Mouse (Mus musculus) CH12F3 (cell line): Measurements from ENCODE around the gene Mustn1.

ENCODE experiments used
- in situ Hi-C: fragments of 300-500 bp; cut with MboI; formaldehyde crosslinking; loops from 2 replicates; pipeline ENCODE4 v1.14.3; 2020; ENCODE audit warnings: low sequenced_read_pairs

Mustn1 gene

DNA sequence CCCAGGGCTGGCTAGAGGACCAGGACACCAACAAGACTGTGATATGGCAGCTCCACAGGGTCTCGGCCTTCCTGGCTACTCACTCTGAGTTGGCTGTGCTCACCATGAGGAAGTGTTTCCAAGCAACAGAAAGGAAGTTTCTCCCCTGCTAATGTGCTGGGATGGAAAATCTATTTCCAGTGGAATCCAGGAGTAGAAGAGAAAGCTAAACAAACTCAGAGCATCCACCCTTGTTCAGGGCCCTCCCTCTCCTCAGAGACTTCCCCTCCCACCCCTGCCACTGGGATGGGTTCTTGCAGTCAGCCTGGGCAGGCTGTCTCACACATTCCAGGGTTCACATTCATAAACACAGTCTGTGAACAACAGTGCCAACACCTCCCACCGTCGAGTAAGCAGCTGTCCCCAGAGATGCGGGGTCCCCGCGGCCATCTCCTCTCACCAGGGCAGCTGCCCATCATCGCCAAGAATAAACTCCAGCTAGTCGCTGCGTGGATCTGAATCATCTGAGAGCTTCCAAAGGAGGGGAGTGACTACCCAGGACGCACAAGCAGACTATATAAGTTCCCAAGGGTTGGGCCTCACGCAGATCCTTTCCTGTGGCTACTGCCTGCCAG is at the start of gene Mustn1:
Mustn1 (plus strand) TSS at position 243 of the 614 bp plus-strand sequence.
- in situ Hi-C loops = no loop called here

DNA sequence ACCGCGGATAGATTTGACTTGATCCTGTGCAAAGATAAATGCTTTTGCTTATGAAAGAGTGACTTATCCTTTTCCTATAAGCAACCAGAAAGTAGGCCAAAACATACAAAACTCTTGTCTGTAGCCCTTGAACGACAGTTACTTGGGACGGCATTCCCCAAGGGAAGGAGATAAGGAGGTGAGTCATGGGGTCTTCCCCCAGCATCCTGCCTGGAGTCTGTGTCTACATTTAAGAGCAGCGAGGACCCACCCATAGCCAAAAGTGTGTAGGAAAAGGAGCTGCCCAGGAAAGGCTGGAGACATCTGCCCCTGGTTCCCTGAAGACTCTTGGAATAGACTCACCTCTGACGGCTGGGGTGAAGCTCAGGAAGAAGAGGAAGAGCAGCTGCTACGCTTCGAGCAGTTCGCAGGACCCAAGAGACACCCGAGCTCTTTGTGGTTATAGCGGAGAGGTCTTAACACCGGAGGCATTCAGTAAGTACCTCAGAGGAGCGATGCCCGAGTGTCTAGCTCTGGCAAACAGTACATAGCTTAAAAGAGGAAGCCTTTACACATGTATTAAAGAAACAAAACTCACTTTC is 41.5 kb upstream of the Mustn1 start:
- in situ Hi-C loops = no loop called here

DNA sequence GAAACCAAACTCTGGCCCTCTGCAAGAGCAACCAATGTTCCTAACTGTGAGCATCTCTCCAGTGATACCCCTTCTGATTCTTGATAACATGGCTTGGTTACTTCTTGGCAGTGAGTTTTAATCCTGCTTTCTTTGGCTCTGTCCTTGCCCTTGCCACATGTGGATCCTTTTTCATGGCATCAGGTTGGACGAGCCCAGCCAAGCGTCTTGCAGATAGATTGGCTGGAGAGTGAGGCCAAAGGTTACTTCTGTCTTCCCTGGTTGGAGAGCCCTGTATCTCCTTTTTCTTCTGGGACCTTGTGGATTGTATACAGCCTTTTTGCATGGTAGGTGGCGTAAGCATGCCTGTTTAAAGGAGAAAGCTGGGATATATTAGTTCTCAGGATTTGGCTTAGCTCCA is 35.3 kb upstream of the Mustn1 start:
- in situ Hi-C loops = no loop called here

DNA sequence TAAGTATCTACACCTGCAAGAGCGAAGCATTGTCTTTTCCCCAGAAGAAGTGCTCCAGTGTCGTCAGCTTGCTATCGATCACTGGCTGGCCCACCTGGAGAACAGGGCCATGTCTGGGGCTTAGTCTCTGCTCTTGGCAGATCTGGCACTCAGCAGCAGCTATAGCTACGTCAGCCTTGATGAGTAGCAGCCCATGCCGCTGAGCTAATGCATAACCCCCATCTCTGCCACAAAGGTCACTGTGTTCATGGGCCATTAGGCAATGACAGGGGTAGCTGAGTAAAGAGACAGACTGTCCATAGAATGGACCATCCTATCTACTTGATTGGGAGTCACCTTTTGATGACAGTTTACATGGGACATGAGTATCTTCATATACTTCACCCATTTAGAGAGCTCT is 28.5 kb upstream of the Mustn1 start:
- in situ Hi-C loops = loop anchor here (25.0 kb wide), 1 partner anchor 163 kb away; no protein-coding TSS in a partner anchor

DNA sequence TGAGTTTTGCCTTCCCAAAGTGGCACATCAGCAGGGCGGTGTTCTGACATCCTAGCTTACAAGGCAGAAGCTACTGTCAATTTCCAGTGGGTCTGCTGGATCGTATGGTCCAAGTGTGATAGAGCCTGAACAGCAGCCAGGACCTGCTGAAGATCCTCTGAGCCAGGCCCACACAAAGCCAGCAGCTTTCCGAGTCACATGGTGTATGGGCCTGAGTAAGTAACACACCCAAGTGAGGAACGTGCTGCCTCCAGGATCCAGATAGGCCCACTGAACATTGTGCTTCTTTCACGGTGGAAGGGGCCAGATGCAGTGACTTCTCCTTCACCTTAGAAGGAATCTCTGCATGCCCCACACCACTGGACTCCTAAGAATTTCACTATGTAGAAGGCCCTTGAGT is 26.7 kb upstream of the Mustn1 start:
- in situ Hi-C loops = loop anchor here (25.0 kb wide), 1 partner anchor 165 kb away; no protein-coding TSS in a partner anchor

DNA sequence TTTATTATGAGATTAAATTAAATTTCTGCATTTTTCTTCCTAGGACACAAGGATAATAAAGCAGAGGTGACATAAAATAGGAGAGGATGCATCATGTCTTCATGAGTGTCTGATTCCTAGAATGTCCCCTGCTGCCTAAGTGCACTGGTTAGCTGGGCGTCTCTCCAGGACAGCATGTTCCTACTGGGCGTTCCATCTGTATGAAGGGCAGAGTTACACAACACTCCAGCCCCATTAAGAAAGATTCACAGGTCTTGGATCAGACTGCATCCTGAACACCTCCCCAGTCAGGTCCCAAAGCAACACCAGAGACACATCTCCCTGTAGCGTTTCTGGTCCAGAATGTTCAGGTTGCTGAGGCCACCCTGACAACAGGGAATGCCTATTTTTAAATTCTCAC is 23.7 kb upstream of the Mustn1 start:
- in situ Hi-C loops = loop anchor here (25.0 kb wide), 1 partner anchor 168 kb away; no protein-coding TSS in a partner anchor

DNA sequence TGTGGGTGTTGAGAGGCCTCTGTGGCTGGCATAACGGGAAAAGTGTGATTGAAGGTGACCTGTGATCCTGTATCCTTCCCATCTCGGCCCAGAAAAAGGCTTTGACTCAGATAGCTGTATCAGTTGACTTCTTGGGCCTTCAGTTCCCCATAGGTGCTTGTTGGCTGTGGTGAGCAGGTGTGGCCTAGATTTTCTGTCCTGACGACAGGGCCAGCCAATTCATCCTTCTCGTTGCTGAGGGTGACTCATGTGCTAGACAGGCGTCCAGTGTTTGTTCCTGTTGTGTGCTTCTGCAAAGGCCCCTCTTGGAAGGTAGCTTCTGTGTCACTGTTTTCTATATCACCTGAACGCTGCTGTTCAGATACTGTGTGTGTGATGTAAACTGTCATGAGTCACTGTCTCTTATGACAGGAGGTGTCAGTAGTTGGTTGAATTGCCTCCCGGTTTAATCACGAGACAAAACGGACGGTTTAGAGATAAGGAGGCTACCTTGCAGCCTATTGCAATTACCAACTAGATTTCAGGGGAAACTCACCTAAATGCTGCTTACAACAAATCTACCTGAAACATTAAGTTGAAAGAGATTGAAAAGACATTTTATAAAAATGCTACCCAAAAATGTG is 22.0 kb upstream of the Mustn1 start:
- in situ Hi-C loops = loop anchor here (25.0 kb wide), 1 partner anchor 170 kb away; no protein-coding TSS in a partner anchor

DNA sequence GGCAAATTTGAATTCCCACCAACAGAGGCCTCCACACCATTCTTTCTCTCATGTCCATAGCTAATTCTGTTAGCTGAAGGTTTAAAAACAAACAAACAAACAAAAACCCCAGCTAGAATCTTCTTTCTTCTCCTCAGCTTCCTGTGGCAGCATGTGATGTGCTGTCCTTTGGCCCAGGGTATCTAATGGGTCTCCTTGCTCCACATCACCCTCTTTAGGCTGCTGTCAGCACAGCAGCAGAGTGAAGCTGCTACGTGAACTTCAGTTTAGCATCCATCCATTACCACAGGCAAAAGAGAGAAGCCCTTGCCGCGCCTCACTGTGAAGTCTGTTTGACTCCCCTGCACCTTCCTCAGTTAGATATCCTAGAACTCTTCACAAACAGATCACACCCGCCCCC is 21.0 kb upstream of the Mustn1 start:
- in situ Hi-C loops = loop anchor here (25.0 kb wide), 1 partner anchor 171 kb away; no protein-coding TSS in a partner anchor

DNA sequence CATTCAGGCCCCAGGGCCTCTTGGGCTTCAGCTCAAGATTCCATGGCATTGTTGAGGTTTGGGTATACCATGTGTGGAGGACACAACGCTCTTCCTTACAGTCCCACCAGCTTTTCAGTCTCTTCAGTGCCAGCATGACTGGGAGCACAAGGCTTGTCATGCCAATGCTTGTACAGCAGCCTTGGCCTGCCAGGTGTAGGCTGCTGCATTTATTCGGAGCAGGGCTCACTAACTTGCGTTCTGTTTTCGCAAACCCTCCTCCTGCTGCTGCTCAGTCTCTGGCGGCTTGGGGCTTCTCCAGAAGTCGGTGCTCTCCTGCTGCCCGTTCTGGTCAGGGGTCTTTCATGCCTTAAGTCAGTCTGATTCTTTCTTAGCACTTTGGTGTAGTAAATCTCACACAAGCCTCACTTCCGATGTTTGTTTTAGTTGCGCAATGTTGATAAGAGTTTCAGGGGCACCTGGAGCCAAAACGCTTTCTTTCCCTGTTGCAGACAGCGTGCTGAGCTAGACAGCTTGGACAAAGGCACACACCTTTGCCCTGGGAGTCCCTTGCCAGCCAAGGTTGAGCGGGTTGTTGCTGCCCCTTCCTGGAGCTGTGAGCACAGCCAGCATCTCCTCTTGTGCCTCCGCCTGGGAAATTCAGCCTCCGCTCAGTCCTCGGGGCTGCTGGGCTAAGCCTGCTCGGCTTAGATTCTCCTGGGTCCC is 17.4 kb upstream of the Mustn1 start:
- in situ Hi-C loops = loop anchor here (10.0 to 25.0 kb wide), 2 partner anchors 174 to 267 kb away; no protein-coding TSS in a partner anchor

DNA sequence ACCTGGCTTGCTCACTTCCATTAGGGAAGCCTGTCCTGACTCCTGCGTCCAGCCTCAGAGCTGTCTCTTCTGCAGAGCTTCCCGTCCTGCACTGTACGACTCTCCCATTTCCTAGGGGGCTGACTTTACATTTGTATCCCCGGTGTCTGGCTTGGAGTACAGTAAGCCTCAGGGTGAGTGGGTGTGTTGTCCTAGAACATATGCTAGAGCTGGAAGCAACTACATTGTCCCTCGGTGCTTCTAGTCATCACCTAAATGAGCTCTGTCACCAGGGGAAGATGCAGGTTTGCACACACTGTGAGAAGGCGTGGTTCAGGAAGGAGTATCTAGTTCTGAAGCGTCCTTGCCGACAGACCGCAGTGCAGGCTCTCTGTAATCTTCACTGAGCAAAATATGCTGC is 16.6 kb upstream of the Mustn1 start:
- in situ Hi-C loops = loop anchor here (10.0 to 25.0 kb wide), 2 partner anchors 175 to 268 kb away; no protein-coding TSS in a partner anchor

DNA sequence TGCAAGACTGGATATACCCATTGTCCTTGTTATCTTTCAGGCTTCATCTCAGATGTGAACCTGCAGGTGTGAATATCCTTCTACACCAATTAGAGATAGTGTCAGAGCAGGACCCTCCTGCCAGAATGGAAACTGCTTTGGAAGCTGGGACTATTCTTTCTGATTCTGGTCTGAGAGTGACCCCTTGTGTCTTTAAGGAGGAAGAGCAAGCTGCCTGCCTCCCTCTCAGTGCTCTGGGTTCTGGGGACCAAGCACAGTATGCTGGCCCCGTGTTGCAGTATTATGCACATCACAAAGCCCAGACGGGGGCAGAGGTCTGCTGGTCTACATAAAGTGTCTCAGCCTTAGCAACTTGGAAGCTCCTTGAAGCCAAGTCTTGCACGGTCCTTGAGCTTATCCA is 13.7 kb upstream of the Mustn1 start:
- in situ Hi-C loops = loop anchor here (10.0 to 25.0 kb wide), 2 partner anchors 178 to 271 kb away; no protein-coding TSS in a partner anchor

DNA sequence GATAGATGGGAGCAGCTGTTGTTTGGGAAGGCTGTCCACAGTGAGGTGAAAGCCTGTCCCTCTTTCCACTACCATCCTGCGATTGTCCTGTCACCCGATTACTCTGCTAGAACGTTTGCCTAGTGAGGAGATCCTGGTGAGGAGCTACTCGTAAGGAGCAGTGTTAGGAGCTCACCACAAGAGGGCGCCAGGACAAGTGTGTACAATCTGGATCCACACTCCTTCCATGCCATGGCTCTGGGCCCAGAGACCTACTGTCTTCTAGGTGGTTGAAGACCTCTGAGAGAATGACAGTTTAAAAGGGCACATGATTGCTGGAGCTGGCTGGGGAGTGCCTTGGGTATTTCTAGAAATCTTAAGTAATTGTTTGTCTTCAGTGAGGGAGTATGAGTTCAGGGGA is 12.0 kb upstream of the Mustn1 start:
- in situ Hi-C loops = loop anchor here (10.0 to 25.0 kb wide), 2 partner anchors 180 to 272 kb away; no protein-coding TSS in a partner anchor

DNA sequence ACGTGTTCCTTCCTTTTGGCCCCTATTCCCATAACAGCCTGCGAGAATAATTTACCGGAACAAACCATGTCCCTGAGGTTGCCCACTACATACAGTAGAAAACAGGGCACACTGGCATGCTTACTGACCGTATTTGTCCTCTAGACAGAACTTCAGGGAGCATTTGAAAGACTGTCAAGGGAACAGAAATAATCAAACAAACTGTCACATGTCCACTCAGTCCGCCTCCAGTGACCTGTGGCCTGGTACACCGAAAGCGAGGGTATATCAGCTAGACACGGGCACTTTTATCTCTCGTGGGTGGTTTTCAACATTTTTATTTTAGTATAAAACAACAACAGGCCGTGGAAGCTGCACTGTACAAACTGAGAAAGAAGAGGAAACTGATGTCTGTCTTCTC is 10.2 kb upstream of the Mustn1 start:
- in situ Hi-C loops = loop anchor here (10.0 to 25.0 kb wide), 2 partner anchors 182 to 274 kb away; no protein-coding TSS in a partner anchor

DNA sequence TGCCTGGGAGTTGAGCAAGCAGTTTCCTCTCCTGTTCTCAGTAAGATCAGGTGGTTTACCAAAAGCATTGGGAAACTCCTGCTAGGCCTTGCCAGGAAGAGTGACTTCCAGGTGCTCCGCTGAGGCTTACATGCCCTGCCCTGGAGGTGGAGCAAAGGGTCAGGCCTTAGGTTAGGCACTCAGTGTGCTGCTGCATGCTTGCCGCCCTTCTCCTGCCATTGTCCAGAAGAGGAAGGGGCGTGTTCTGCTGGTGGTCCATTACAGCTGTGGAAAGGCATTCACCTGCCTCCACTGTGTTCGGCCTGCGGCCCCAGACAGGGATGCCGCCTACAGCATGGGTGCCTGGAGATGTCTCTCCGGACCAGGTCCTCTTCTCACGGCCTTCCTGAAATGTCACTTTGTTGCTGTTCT is 9.6 kb upstream of the Mustn1 start:
- in situ Hi-C loops = loop anchor here (10.0 to 25.0 kb wide), 2 partner anchors 182 to 275 kb away; no protein-coding TSS in a partner anchor

DNA sequence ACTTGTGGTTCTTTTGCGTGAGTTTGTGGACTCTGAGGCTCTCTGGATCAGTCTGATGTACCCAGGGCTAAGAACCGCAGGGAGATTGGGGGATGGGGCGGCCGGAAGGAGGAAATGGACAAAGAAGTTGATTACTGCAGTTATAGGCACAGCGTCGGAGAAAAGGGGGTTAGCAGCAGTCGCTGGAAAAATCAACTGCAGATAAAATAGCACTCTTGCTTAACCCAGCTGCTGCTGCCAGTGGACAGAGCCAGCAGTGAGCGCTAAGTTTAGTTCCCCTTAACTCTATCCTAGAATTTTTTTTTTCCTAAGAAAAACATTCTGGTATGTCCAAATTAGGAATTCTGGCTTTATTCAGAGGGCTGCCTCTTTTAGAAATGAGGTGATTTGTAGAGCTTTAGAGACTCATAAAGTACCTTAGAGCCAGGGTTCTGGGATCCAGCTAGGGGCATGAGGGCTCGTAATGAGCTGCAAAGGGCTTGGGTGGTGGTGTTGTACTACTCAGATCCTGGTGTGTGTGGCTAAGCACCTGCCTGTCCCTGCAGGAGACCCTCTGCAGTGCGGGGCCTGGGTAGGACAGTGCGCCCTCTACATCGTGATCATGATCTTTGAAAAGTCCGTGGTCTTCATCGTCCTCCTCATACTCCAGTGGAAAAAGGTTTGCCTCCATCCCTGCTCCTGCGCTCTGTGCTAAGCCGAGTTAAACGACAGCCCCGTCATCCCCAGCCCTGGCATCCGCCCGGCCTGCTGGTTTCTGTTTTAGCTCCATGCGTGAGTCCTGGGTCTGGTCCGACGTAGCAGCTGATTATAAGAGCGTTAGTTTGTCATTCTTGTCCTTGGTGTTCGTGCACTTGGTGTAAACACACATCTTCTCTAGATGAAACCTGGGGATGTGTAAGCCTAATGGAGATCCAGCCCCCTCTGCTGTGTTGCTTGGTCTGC is 8.5 kb upstream of the Mustn1 start:
- in situ Hi-C loops = loop anchor here (25.0 kb wide), 1 partner anchor 183 kb away; no protein-coding TSS in a partner anchor

DNA sequence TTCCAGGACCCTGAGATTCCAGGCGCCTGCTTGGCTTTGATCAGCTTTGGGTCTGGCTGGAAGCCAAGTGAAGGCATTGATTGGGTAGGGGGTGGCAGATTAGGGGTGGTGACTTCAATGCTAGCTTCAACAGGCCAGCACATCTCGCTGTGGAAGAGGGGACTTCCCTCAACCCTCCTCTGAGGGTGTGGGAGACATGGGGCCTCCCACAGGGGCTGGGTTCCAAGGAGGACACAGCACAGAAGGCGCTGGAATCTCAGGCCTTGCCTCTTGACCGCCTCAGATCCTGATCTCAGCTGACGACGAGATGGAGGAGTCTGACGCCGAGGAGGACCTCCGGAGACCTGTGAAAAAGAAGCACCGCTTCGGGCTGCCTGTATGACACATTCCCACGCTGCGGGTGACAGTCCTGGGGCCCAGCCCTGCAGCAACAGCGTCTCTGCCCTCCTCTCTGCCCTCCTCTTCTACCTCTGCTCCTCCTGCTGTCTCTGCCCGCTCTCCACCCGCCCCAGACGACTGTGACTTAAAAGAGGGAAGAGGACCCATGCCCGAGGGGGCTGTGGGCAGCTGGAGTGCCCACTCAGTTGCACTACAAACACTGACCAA is 4.8 kb upstream of the Mustn1 start:
- in situ Hi-C loops = loop anchor here (25.0 kb wide), 1 partner anchor 187 kb away; no protein-coding TSS in a partner anchor

DNA sequence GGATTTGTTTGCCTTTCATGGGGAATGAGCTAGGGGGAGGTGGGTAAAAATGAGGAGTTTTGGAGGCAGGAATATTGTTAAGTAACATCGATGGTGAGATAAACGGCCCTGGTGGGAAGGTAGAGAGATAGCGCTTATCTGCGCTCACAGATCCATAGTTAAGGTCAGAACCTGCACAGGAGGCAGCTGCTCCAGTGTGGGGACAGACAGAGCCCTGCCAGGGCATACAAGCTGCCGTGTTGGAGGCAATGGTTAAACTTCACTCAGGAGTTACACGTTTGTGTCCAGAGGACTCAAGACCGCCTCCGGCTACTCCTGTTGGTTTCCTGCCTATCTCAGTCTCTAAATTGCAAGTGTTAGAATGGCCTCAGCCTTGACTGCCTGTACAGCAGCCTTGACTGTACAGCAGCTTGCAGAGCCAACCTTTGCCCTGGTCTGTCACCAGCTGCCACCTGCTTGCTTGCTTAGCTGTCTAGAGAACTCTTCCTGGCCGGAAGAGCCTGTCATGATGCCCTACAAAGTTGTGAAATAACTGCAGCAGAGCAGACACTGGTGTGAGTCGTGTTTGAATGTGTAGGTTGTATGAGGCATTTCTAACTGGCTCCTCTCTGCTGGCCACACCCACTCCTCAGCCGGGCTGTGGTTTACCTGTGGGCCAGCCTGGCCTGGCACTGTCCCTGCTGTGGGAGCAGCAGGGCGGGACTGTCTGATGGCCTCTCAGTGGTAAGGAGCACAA is 3.7 kb upstream of the Mustn1 start:
- in situ Hi-C loops = no loop called here

DNA sequence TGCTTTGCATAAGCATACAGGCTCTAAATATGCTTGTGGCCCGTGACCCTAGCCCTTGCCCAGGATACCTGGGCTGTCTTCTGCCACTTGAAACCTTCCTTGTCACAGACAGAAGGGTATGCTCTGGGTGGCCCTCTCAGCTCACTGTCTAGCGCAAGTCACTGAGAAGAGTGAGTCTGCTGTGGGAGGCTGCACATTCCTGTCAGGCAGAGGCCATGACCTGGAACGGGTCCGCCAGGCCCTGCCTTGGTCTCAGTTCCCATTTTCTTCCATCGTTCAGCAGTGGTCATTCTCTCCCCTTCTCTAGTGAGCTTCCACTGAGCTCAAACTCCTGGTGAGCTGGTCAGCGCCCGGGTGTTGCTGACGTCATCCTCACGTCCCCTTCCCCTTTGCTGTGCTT is 3.0 kb upstream of the Mustn1 start:
- in situ Hi-C loops = no loop called here

DNA sequence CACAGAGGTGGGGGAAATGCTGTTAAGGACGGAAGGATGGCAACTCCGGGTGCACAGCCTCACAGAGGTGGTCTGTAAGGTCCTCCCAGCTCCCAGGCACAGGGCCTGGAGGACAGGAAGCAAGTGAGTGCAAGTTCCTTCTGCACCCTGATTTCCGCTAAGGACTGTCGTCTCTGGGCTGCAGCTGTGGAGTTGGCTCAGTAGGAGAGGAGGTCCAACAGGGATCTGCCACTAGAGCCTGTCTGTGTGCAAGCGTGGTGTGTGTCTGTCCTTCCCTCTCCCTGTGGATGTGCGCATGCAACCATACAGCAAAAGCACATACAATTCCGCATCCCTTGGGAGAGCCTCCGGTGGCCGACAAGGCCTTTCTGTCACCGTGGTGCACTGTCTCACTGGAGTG is 2.5 kb upstream of the Mustn1 start:
- in situ Hi-C loops = no loop called here
